Mouse (Mus musculus): ENCODE data around the gene Pitpna.
A peak's percentile ranks its signal among the peaks of the same experiment; 100 is the strongest.

Pitpna gene

DNA sequence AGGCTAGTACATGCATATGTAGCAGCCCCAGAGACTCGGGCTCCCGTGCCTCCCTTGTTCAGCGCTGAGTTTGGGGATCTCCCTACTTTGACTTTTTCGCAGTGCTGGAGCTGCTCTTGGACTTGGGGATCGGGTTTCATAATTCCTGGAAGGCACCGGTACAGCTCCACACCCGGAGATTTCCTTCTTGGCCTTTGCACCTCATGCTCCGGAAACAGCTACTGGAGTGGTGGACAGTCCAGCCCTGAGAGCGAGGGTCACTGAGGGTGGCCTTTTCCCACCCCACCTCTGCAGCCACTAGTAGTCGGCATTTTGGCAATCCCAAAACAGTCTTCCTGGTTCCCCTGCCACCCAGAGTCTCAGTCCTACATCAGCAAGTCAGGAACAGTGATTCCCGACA is 47.4 kb downstream of the Pitpna start:
- peak; percentile 59 for DNase-seq

- no peak for DNase-seq
Measured at GRCm38 (mm10) chr11:75643323-75643722, 55.4 kb downstream of the Pitpna start.

DNA sequence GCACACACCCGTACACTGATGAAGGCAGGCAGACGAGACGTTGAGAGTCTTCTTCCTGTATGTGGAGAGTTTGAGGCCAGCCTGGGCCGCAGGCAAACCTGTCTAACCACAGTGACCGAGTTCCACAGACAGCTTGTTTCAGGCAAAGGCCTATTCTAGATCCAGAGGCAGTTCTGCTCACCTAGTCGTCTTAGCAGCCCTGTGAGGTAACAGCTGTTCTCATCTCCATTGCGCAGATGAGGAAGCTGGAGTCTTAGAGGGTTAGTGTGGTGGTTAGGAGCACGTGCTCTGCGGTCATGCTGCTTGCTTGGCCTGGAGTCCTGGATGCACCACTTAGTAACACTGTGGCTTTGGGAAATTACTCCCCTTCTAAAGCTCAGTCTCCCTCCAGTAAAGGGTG is 56.8 kb downstream of the Pitpna start:
- DNase-seq: peak; percentile 33

- peak; percentile 45 for DNase-seq
Measured at GRCm38 (mm10) chr11:75647681-75648211, 59.8 kb downstream of the Pitpna start.

- DNase-seq: peak; percentile 82
Measured at GRCm38 (mm10) chr11:75649155-75649561, 61.3 kb downstream of the Pitpna start.

DNA sequence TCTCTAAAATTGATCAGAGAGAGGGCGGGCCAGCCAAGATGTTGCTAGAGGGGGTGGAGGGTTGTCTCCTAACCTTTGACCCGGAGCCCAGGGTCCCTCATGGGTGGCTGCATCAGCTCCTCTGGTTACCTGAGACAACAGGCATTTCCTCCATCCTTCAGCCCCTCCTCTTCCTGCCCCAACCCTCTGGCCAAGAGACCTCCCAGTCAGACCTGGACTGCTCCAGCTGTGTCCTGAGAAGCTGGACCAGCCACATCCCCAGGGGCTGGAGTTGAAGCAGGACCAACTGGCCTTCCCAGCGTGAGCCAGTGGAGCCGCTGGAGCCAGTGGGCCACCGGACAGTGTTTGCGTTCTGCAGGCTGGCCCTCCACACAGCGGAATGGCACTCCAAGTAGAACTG is 62.4 kb downstream of the Pitpna start, which contains the start of gene Myo1c:
Myo1c (plus strand) TSS at position 194 of the 400 bp plus-strand sequence.
- peak; percentile 20 for DNase-seq

GRCm38 (mm10) chr11:75650958-75651425 is 63.1 kb downstream of the Pitpna start:
- peak; percentile 50 for DNase-seq

GRCm38 (mm10) chr11:75651426-75652221 is 63.7 kb downstream of the Pitpna start:
- peak; percentile 90 for DNase-seq

GRCm38 (mm10) chr11:75652222-75652941 is 64.5 kb downstream of the Pitpna start:
- peak; percentile 59 for DNase-seq

DNA sequence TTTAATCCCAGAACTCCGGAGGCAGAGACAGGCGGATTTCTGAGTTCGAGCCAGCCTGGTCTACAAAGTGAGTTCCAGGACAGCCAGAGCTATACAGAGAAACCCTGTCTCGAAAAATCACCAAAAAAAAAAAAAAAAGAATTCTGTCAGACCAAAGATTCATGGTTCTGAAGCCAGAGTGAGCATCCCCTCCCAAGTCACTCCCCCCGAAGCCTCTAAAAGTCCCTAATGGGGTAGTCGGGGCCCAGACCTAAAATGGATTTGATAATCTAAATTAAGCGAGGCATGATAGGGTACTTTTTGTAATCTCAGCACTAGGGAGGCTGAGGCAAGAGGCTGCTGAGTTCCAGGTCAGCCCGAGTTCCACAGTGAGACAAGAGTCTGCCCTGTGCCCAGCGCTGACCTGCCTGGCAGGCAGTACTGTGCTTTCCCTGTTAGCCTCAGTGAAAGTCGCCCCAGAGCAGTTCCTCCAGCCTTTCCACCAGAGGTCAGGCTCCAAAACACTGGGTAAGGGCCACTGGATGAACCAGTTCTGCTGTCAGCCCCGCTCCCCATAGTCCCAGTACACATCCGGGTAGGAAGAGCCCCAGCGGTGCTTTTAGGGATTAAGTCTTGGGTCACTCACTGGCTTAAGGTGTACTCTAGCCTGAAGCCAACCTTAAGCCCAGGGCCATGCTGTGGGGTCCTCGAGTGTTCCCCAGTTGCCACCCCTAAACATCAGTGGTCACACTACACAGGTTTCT is 65.2 kb downstream of the Pitpna start:
- DNase-seq: peak; percentile 74

- peak; percentile 92 for DNase-seq
Measured at GRCm38 (mm10) chr11:75653781-75654470, 66.0 kb downstream of the Pitpna start.

- DNase-seq: peak; percentile 64
Measured at GRCm38 (mm10) chr11:75654471-75655390, 66.8 kb downstream of the Pitpna start.

- peak; percentile 91 for DNase-seq
Measured at GRCm38 (mm10) chr11:75655621-75656545, 68.0 kb downstream of the Pitpna start.

DNA sequence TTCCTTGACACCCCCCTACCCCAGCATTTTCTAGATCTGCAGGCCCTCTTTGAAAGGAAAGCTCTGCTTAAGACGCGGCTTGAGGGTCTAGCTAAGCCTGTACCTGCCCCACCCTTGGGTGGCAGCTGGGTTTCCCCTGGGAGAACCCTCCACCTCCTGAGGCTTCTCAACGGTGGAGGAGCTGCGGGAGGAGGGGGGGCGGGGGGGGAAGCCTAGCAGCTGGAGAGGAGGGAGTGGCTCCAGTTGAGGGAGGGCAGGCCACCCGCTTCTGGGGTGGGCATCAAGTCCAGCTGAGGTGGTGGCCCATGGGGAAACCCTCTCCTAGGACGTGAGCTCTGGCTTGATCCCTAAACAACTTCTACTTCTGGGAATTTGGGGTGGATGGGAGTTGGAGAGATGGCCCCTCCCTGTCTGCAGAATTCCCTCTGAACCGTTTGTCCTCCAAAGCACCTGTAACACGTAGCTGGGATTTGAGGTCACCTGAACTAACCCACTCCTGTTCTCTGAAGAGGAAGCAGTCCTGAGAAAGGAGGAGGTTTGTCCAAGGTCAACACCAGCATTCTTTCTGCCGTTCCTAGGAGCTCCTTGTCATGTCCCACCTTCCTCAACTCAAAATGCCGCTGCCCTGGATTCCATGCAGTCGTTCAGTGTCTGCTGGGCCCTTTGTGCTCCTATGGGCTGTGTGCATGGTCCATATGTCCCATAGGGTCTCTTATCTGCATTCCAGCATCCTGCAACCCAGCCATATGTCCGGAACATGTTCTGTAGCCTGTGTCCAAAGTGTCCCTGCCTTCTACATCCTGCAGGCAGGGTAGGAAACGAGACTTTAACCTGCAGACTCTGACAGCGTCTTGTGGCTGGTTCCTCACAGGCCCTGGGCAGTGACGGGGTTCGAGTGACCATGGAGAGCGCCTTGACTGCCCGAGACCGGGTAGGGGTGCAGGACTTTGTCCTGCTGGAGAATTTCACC is 69.0 kb downstream of the Pitpna start:
- peak; percentile 54 for DNase-seq

GRCm38 (mm10) chr11:75657841-75658240 is 69.9 kb downstream of the Pitpna start:
- DNase-seq: no peak

GRCm38 (mm10) chr11:75658311-75658710 is 70.4 kb downstream of the Pitpna start:
- DNase-seq: no peak

GRCm38 (mm10) chr11:75658996-75659750 is 71.3 kb downstream of the Pitpna start:
- DNase-seq: peak; percentile 32

DNA sequence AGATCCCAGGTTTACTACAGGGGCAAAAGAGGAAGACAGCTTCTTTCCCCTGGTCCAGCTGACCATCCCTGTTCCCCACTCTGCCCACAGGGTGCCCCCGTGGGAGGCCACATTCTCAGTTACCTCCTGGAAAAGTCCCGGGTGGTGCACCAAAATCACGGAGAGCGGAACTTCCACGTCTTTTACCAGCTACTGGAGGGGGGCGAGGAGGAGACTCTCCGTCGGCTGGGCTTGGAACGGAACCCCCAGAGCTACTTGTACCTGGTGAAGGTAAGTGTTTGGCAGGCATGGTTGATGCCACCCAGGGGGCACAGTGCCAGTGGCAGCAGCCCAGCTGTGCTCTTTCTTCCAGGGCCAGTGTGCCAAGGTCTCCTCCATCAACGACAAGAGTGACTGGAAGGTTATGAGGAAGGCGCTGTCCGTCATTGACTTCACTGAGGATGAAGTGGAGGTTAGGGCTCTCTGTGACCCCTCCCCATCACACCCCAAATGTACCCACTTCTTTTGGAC is 72.2 kb downstream of the Pitpna start:
- DNase-seq: no peak
